Mouse (Mus musculus) limb, embryonic 15.5 days (tissue): ENCODE measurements at regions not wholly inside any gene's neighbourhood (a gene's known extent, or its start where the extent isn't known, plus 50 kb on each side); places are given as distances from the start of the nearest gene placed in this dataset.
"Not testable (repeated sequence)": the region's sequence is repeated elsewhere in the genome, so short reads cannot be mapped to it uniquely, and the experiment has no call there.

Experiments used
- ATAC-seq: fragments of 200-750 bp; cut with Nextera tagmentation; 2 replicates; pipeline ENCODE4 v1.8.0; 2017; ENCODE audit warnings: low read depth, moderate TSS enrichment; ENCODE audit not compliant: insufficient number of reproducible peaks, low FRiP score, low TSS enrichment
- H3K27ac ChIP-seq: fragments of 300-500 bp; sonication (generic); 2 replicates; pipeline ENCODE4 v1.5.1; 2015; ENCODE audit warnings: moderate library complexity, mild to moderate bottlenecking, inconsistent platforms
- H3K27me3 ChIP-seq: fragments of 300-500 bp; sonication (generic); 2 replicates; pipeline ENCODE4 v1.6.1; 2015; ENCODE audit warnings: inconsistent platforms
- H3K36me3 ChIP-seq: fragments of 300-500 bp; sonication (generic); 2 replicates; pipeline ENCODE4 v1.6.1; 2015; ENCODE audit warnings: inconsistent platforms
- H3K4me1 ChIP-seq: fragments of 300-500 bp; sonication (generic); 2 replicates; pipeline ENCODE4 v1.6.1; 2015; ENCODE audit warnings: inconsistent platforms
- H3K4me2 ChIP-seq: fragments of 300-500 bp; sonication (generic); 2 replicates; pipeline ENCODE4 v1.6.1; 2015; ENCODE audit warnings: mild to moderate bottlenecking, inconsistent platforms
- H3K4me3 ChIP-seq: fragments of 300-500 bp; sonication (generic); 2 replicates; pipeline ENCODE4 v1.5.1; 2015; ENCODE audit warnings: mild to moderate bottlenecking, inconsistent platforms
- H3K9ac ChIP-seq: fragments of 300-500 bp; sonication (generic); 2 replicates; pipeline ENCODE4 v1.6.1; 2015; ENCODE audit warnings: inconsistent platforms
- H3K9me3 ChIP-seq: fragments of 300-500 bp; sonication (generic); 2 replicates; pipeline ENCODE4 v1.6.1; 2016; ENCODE audit warnings: inconsistent platforms
- WGBS: fragments of 180-500 bp; shearing (Covaris S2); methylation state at CpG from one replicate; pipeline ENCODE4 v1.1.7; 2015; 5-methylcytosine and 5-hydroxymethylcytosine counted together

DNA sequence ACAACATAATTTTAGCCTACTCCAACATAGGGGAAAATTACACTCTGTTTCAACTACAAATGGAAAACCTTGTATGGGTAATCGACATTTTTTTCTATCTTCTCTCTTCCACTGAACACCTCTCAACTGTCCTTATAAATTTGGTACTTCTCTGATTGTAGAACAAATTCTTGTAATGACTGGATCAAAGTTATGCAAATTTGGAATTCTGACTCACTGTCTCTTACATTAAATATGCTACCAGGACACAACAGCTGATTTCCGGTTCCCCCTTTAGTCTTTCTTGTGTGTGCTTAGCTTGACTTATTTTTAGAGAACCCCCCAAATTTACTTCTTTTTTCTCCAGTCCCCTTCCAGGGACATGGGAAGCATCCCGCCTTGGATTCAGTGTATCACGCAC, 68.2 kb upstream of the Slc44a3 start:
- no peak for ATAC-seq

GRCm38 (mm10) chr3:121597988-121598387, 65.8 kb upstream of the Slc44a3 start:
- Histone ChIP-seq H3K4me1 (peaks cover 8% of the 10 kb centered on the region; the same call in 1 of the 2 replicates), H3K27ac (no peak overlapping the region), H3K9ac (no peak overlapping the region), H3K4me2 (no peak overlapping the region), H3K4me3 (no peak overlapping the region), H3K27me3 (no peaks in the 10 kb centered on the region), H3K9me3 (no peaks in the 10 kb centered on the region), H3K36me3 (no peaks in the 10 kb centered on the region)
- no peak for ATAC-seq
- 86% methylated on average over 3 of the region's 4 CpGs for WGBS

More for the DNA sequence above, 68.2 kb upstream of the Slc44a3 start:
- 91% methylated on average over 4 of the region's 4 CpGs for WGBS
- no peak overlapping the region for H3K9ac ChIP-seq
- H3K36me3 ChIP-seq = no peaks in the 10 kb centered on the region
- H3K4me1 ChIP-seq = peaks cover 14% of the 10 kb centered on the region
- H3K27me3 ChIP-seq = no peaks in the 10 kb centered on the region
- no peak overlapping the region for H3K4me2 ChIP-seq
- no peaks in the 10 kb centered on the region for H3K9me3 ChIP-seq
- H3K4me3 ChIP-seq = no peak overlapping the region
- no peak overlapping the region for H3K27ac ChIP-seq

DNA sequence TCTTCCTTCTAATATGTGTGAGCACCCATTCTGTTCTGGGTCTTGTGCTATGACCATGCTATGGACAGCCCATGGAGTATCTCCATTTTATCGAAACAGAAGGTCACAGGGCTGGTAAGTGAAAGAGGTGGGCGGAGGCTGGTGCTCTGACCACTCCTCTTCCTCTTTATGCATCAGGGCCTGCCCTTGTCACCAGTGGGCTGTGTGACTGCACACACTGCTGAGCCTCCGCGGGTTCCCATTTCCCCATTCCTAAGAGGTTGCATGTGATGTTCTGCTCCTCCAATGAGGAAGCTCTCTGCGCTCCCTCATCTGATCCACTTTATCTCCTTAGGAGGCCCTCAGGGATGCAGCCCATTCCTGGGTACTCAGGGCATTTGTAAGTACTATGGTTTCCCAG, 65.0 kb upstream of the Slc44a3 start:
- Histone ChIP-seq H3K36me3 (no peaks in the 10 kb centered on the region), H3K4me3 (no peak overlapping the region), H3K4me2 (no peak overlapping the region), H3K9me3 (no peaks in the 10 kb centered on the region), H3K4me1 (0 out of 2 replicates have a peak, but pooled peaks cover 3% of the 10 kb centered on the region), H3K27me3 (no peaks in the 10 kb centered on the region), H3K9ac (no peak overlapping the region), H3K27ac (no peak overlapping the region)
- 83% methylated on average over 5 of the region's 5 CpGs for WGBS
- ATAC-seq = no peak

GRCm38 (mm10) chr3:121594580-121594979, 62.4 kb upstream of the Slc44a3 start:
- 65% methylated on average over 4 of the region's 4 CpGs for WGBS
- Histone ChIP-seq H3K36me3 (no peaks in the 10 kb centered on the region), H3K4me3 (no peak overlapping the region), H3K4me1 (0 out of 2 replicates have a peak, but pooled peaks cover 3% of the 10 kb centered on the region), H3K4me2 (no peak overlapping the region), H3K27ac (no peak overlapping the region), H3K9ac (no peak overlapping the region), H3K9me3 (no peaks in the 10 kb centered on the region), H3K27me3 (no peaks in the 10 kb centered on the region)
- ATAC-seq = no peak

DNA sequence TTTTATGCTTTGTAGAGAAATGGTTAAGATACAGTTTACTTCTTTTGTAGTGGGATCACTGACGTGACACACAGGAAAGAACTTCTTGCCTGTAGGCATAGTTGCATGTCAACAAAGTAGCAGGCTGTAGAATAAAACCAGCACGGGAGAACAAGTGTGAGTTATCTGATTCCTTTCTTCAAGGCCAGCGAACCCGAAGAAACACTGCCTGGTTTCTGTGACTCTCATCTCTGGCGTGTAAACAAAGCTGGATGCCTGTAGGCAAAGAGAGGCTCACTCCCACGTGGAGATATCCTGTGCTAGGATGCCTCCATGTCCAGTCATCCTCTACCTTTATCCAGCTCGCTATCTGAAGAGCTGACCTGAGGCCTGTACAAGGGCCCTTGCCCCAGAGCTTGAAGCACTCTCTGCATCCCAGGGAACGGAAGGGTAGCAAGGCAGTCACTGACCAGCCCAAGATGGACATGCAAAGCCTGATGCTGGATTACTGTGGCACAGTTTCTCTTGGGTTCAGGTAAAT, 61.5 kb upstream of the Slc44a3 start:
- H3K27me3 ChIP-seq = no peaks in the 10 kb centered on the region
- H3K36me3 ChIP-seq = no peaks in the 10 kb centered on the region
- no peak overlapping the region for H3K27ac ChIP-seq
- no peak overlapping the region for H3K9ac ChIP-seq
- no peak overlapping the region for H3K4me2 ChIP-seq
- ATAC-seq = no peak
- H3K4me1 ChIP-seq = peaks cover 11% of the 10 kb centered on the region
- WGBS = 50% methylated on average over 8 of the region's 8 CpGs
- H3K9me3 ChIP-seq = no peaks in the 10 kb centered on the region
- no peak overlapping the region for H3K4me3 ChIP-seq

DNA sequence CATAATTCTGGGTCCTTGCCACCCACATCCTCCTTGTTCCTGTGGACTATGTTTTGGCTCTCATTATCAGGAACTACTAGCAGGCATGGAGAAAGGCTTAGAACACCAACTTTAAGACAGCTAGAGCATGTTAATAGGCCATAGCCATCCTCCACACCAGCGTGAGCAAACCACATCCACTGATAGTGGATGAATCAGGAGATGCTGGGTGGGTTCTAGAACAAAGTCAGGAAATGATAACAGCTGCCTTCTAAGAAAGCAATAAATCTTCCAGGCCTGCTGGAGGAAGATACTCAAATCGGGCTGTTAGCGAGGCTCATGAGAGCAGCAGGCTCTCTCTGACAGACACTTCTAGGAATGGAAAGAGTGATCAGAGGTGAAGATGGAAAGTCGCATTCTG, 60.9 kb upstream of the Slc44a3 start:
- Histone ChIP-seq H3K27ac (no peak overlapping the region), H3K4me1 (peaks cover 14% of the 10 kb centered on the region), H3K4me2 (no peak overlapping the region), H3K9ac (no peak overlapping the region), H3K9me3 (no peaks in the 10 kb centered on the region), H3K4me3 (no peak overlapping the region), H3K36me3 (no peaks in the 10 kb centered on the region), H3K27me3 (no peaks in the 10 kb centered on the region)
- 49% methylated on average over 4 of the region's 4 CpGs for WGBS
- no peak for ATAC-seq

- no peak for ATAC-seq
- no peak overlapping the region for H3K4me3 ChIP-seq
- peaks cover 19% of the 10 kb centered on the region for H3K4me1 ChIP-seq
- no peaks in the 10 kb centered on the region for H3K36me3 ChIP-seq
- H3K27ac ChIP-seq = peak overlapping the region; percentile 47
- WGBS = 74% methylated on average over 9 of the region's 9 CpGs
- no peaks in the 10 kb centered on the region for H3K9me3 ChIP-seq
- H3K27me3 ChIP-seq = no peaks in the 10 kb centered on the region
- no peak overlapping the region for H3K4me2 ChIP-seq
- no peak overlapping the region for H3K9ac ChIP-seq
Observed at GRCm38 (mm10) chr3:121589494-121589885, 57.3 kb upstream of the Slc44a3 start.

GRCm38 (mm10) chr3:121588737-121589493, 56.7 kb upstream of the Slc44a3 start:
- no peak overlapping the region for H3K4me2 ChIP-seq
- 28% methylated on average over 14 of the region's 14 CpGs for WGBS

DNA sequence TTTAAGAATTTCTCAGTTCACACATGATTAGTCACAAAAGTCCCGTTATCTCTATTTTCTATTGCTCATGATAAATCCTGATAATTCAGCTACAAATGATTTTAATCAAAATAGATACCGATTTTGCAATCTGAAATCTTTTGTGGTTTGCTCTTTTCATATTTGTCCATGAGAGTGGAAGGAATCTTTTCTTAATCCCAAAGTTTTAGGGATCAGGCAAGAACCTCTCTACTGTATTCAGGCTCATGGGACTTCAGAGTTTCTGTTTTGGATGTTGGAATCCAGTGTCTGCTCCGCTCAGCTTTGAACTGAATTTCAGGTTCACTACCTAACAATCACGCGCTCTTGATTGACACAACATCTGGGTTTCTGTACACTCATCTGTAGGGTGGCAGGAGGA, 53.1 kb upstream of the Slc44a3 start:
- no peaks in the 10 kb centered on the region for H3K36me3 ChIP-seq
- H3K9me3 ChIP-seq = no peaks in the 10 kb centered on the region
- H3K4me3 ChIP-seq = no peak overlapping the region
- no peak for ATAC-seq
- H3K4me1 ChIP-seq = peaks cover 20% of the 10 kb centered on the region
- no peak overlapping the region for H3K27ac ChIP-seq
- 87% methylated on average over 5 of the region's 5 CpGs for WGBS
- H3K9ac ChIP-seq = no peak overlapping the region
- no peak overlapping the region for H3K4me2 ChIP-seq
- no peaks in the 10 kb centered on the region for H3K27me3 ChIP-seq

More at GRCm38 (mm10) chr3:121588737-121589493, 56.7 kb upstream of the Slc44a3 start:
- H3K27ac ChIP-seq = peak overlapping the region; percentile 47
- H3K4me3 ChIP-seq = no peak overlapping the region
- H3K9me3 ChIP-seq = no peaks in the 10 kb centered on the region
- peak; percentile 86 for ATAC-seq
- H3K4me1 ChIP-seq = peaks cover 20% of the 10 kb centered on the region
- H3K36me3 ChIP-seq = no peaks in the 10 kb centered on the region
- H3K9ac ChIP-seq = no peak overlapping the region
- H3K27me3 ChIP-seq = no peaks in the 10 kb centered on the region

DNA sequence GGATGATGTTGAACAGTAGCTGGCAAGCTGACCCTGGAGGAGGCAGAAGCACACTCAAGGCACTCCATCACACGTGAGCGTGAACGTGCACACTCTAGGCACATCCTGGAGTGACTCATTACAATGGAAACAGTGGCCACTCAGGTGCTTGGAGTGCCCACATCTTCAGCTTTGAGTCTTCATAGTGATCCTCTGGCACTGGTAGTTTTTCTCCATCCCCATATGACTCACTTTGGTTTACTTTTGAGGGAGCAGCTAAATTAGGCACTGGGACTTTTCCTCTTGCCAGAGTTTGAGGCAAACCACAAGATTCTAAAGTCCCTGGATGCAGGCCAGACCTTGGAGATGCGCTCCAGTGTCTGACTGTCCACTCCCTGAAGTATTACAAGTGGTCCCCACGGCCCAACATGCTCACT, 52.5 kb upstream of the Slc44a3 start:
- no peak overlapping the region for H3K4me2 ChIP-seq
- H3K27me3 ChIP-seq = no peaks in the 10 kb centered on the region
- no peaks in the 10 kb centered on the region for H3K9me3 ChIP-seq
- no peaks in the 10 kb centered on the region for H3K36me3 ChIP-seq
- WGBS = 71% methylated on average over 5 of the region's 5 CpGs
- H3K4me3 ChIP-seq = no peak overlapping the region
- no peak for ATAC-seq
- H3K4me1 ChIP-seq = peaks cover 19% of the 10 kb centered on the region
- no peak overlapping the region for H3K27ac ChIP-seq
- H3K9ac ChIP-seq = no peak overlapping the region

DNA sequence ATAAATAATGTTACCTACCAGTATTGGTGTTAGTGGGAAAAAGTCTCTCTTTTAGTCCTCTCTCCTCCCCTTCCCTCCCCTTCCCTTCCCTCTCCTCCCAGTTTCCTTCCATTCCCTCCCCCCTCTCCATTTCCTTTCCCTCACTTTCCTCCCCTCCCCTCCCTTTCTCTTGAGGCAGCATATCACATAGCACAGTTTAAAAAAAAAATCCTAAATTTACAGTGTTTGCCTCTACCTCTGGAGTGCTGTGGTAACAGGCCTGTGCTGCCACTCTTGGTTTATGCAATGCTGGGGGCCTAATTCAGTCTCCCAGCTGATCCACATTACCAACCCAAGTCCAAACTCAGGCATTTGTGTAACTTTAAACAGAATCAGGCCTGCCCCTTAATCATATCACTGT, 52.1 kb upstream of the Slc44a3 start:
- no peaks in the 10 kb centered on the region for H3K27me3 ChIP-seq
- H3K4me3 ChIP-seq = no peak overlapping the region
- no peak overlapping the region for H3K9ac ChIP-seq
- no peak for ATAC-seq
- no peak overlapping the region for H3K4me2 ChIP-seq
- peaks cover 16% of the 10 kb centered on the region for H3K4me1 ChIP-seq
- H3K9me3 ChIP-seq = no peaks in the 10 kb centered on the region
- no peak overlapping the region for H3K27ac ChIP-seq
- H3K36me3 ChIP-seq = no peaks in the 10 kb centered on the region

- not testable (repeated sequence) for H3K4me2 ChIP-seq, H3K4me3 ChIP-seq, H3K27me3 ChIP-seq, H3K27ac ChIP-seq, ATAC-seq, H3K36me3 ChIP-seq, H3K9ac ChIP-seq, H3K4me1 ChIP-seq, H3K9me3 ChIP-seq
- WGBS = 78% methylated on average over 4 of the region's 4 CpGs
Observed at GRCm38 (mm10) chr3:121582711-121583110, 50.5 kb upstream of the Slc44a3 start.
